Mouse (Mus musculus): ENCODE measurements around the gene Otulin.

GRCm38 (mm10) chr15:27536771-27537170, 93.7 kb downstream of the Otulin start:
- TF ChIP-seq CTCF (IDR thresholded peaks at IDR 0.05; ENCODE audit: borderline replicate concordance, extremely low read depth, insufficient read depth, insufficient read length) = no peak
- no peak for TF ChIP-seq POLR2A (IDR thresholded peaks at IDR 0.05; ENCODE audit: borderline replicate concordance, extremely low read depth, insufficient read depth, insufficient read length, poor library complexity, severe bottlenecking)
